Mouse (Mus musculus): ENCODE data around the gene Olfr764-ps1. TPM values are rescaled to one million over a fixed set of nuclear protein-coding genes. Genes with fewer than 3 reads are reported as not detected.

Gene Olfr764-ps1
- polyA plus RNA-seq, 1 experiment from 2014 or later: not detected

Other genes starting within 250 kb of the Olfr764-ps1 start
- 9.2 and 10.2 TPM in 2 replicates for gene Mmp19, start 249.0 kb downstream of the Olfr764-ps1 start, polyA plus RNA-seq (2014; fragmentation: Nextera tagmentation; extraction: Ambion mirVana)
- gene Dnajc14, start 235.8 kb downstream of the Olfr764-ps1 start, polyA plus RNA-seq (2014; fragmentation: Nextera tagmentation; extraction: Ambion mirVana): 32.5 and 34.1 TPM in 2 replicates
- 8.1 and 8.8 TPM in 2 replicates for gene Tmem198b, start 235.5 kb downstream of the Olfr764-ps1 start, polyA plus RNA-seq (2014; fragmentation: Nextera tagmentation; extraction: Ambion mirVana)
- gene Sarnp, start 222.6 kb downstream of the Olfr764-ps1 start, polyA plus RNA-seq (2014; fragmentation: Nextera tagmentation; extraction: Ambion mirVana): 229 and 250 TPM in 2 replicates
- 114 and 116 TPM in 2 replicates for gene Ormdl2, start 218.3 kb downstream of the Olfr764-ps1 start, polyA plus RNA-seq (2014; fragmentation: Nextera tagmentation; extraction: Ambion mirVana)
- 3.3 and 3.5 TPM in 2 replicates for gene Gdf11, start 148.2 kb downstream of the Olfr764-ps1 start, polyA plus RNA-seq (2014; fragmentation: Nextera tagmentation; extraction: Ambion mirVana)
- gene Cd63, start 138.9 kb downstream of the Olfr764-ps1 start, polyA plus RNA-seq (2014; fragmentation: Nextera tagmentation; extraction: Ambion mirVana): 193 and 198 TPM in 2 replicates
- 11.1 and 13.1 TPM in 2 replicates for gene Rdh5, start 117.0 kb downstream of the Olfr764-ps1 start, polyA plus RNA-seq (2014; fragmentation: Nextera tagmentation; extraction: Ambion mirVana)
- gene Bloc1s1, start 115.9 kb downstream of the Olfr764-ps1 start, polyA plus RNA-seq (2014; fragmentation: Nextera tagmentation; extraction: Ambion mirVana): 128 and 140 TPM in 2 replicates
- 0.14 and 0.21 TPM in 2 replicates for gene Itga7, start 106.1 kb downstream of the Olfr764-ps1 start, polyA plus RNA-seq (2014; fragmentation: Nextera tagmentation; extraction: Ambion mirVana)
- not detected in 2 replicates for gene Mettl7b, start 78.9 kb downstream of the Olfr764-ps1 start, polyA plus RNA-seq (2014; fragmentation: Nextera tagmentation; extraction: Ambion mirVana)
- not detected in 2 replicates for gene Olfr9, start 50.5 kb downstream of the Olfr764-ps1 start, polyA plus RNA-seq (2014; fragmentation: Nextera tagmentation; extraction: Ambion mirVana)
- not detected in 2 replicates for gene Olfr763, start 29.1 kb downstream of the Olfr764-ps1 start, polyA plus RNA-seq (2014; fragmentation: Nextera tagmentation; extraction: Ambion mirVana)
- gene Olfr765, start 10.1 kb upstream of the Olfr764-ps1 start, polyA plus RNA-seq (2014; fragmentation: Nextera tagmentation; extraction: Ambion mirVana): not detected in 2 replicates
- not detected in 2 replicates for gene Olfr766-ps1, start 29.1 kb upstream of the Olfr764-ps1 start, polyA plus RNA-seq (2014; fragmentation: Nextera tagmentation; extraction: Ambion mirVana)
- not detected in 2 replicates for gene Olfr767, start 43.0 kb upstream of the Olfr764-ps1 start, polyA plus RNA-seq (2014; fragmentation: Nextera tagmentation; extraction: Ambion mirVana)
- gene Olfr768, start 59.5 kb upstream of the Olfr764-ps1 start, polyA plus RNA-seq (2014; fragmentation: Nextera tagmentation; extraction: Ambion mirVana): not detected in 2 replicates
- not detected in 2 replicates for gene Olfr769, start 78.0 kb upstream of the Olfr764-ps1 start, polyA plus RNA-seq (2014; fragmentation: Nextera tagmentation; extraction: Ambion mirVana)
- gene Olfr770, start 99.1 kb upstream of the Olfr764-ps1 start, polyA plus RNA-seq (2014; fragmentation: Nextera tagmentation; extraction: Ambion mirVana): not detected in 2 replicates
- gene Olfr771, start 124.9 kb upstream of the Olfr764-ps1 start, polyA plus RNA-seq (2014; fragmentation: Nextera tagmentation; extraction: Ambion mirVana): not detected in 2 replicates
- not detected in 2 replicates for gene Olfr772, start 138.0 kb upstream of the Olfr764-ps1 start, polyA plus RNA-seq (2014; fragmentation: Nextera tagmentation; extraction: Ambion mirVana)
- gene Olfr773, start 147.5 kb upstream of the Olfr764-ps1 start, polyA plus RNA-seq (2014; fragmentation: Nextera tagmentation; extraction: Ambion mirVana): not detected in 2 replicates
- gene Olfr774, start 196.3 kb upstream of the Olfr764-ps1 start, polyA plus RNA-seq (2014; fragmentation: Nextera tagmentation; extraction: Ambion mirVana): not detected in 2 replicates
- gene Olfr775, start 208.5 kb upstream of the Olfr764-ps1 start, polyA plus RNA-seq (2014; fragmentation: Nextera tagmentation; extraction: Ambion mirVana): not detected in 2 replicates
- not detected in 2 replicates for gene Olfr776, start 219.2 kb upstream of the Olfr764-ps1 start, polyA plus RNA-seq (2014; fragmentation: Nextera tagmentation; extraction: Ambion mirVana)
- not detected in 2 replicates for gene Olfr777, start 231.6 kb upstream of the Olfr764-ps1 start, polyA plus RNA-seq (2014; fragmentation: Nextera tagmentation; extraction: Ambion mirVana)

Data from liver, embryonic 11.5 days (tissue).